Mouse (Mus musculus) heart, adult 2 months (tissue): ENCODE measurements around the gene Mgmt.

Experiments used
- CTCF ChIP-seq: fragments of 200-600 bp; IDR thresholded peaks from 2 replicates; pipeline ENCODE4 v1.8.1; 2022; ENCODE audit warnings: antibody characterized with exemption, mild to moderate bottlenecking, moderate library complexity
- POLR2A ChIP-seq: fragments of 200-500 bp; IDR thresholded peaks from 2 replicates; pipeline ENCODE4 v1.6.1; 2011; ENCODE audit warnings: mild to moderate bottlenecking, low read depth, low read length, control low read depth; ENCODE audit not compliant: insufficient read depth

DNA sequence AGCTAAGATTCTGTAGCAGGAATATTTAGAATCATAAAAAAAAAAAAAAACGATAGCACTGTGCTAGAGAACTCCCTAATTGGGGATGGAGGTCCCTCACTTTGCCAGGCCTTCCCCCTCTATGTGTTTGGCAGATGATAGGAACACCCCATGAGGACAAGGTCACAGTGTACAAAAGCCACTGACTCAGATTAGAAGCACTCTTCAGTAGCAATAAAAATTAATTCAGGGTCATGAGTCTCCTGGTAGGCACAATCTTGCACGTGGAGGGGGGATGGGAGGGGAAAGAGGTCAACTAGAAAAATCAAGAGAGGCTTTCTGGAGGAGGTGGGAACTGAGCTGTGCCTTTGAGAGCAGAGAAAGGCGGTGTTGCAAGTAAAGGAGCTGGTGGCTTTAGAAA, 247.0 kb downstream of the Mgmt start:
- TF ChIP-seq CTCF (no peak), POLR2A (no peak)
